Mouse (Mus musculus) embryonic facial prominence, embryonic 11.5 days (tissue): Measurements from ENCODE around the gene Srgap1. TPM values are rescaled to one million over a fixed set of nuclear protein-coding genes. Genes with fewer than 3 reads are reported as not detected.
A peak's percentile ranks its signal among the peaks of the same experiment; 100 is the strongest.

ENCODE experiments used
- ATAC-seq: fragments of 200-750 bp; cut with Nextera tagmentation; replicated peaks from 2 replicates; pipeline ENCODE4 v1.8.0; 2017; ENCODE audit warnings: low read depth; ENCODE audit not compliant: insufficient number of reproducible peaks, low FRiP score, low TSS enrichment
- DNase-seq: peaks from one replicate; pipeline ENCODE4 v3.0.0-alpha.2; 2015; ENCODE audit warnings: low spot score
- H3K27ac ChIP-seq: fragments of 300-500 bp; sonication (generic); replicated peaks from 2 replicates; pipeline ENCODE4 v1.5.1; 2014; ENCODE audit warnings: mild to moderate bottlenecking, low read depth, low read length, control low read depth
- H3K27me3 ChIP-seq: fragments of 300-500 bp; sonication (generic); 2 replicates; pipeline ENCODE4 v1.6.1; 2014; ENCODE audit warnings: mild to moderate bottlenecking, low read length, moderate library complexity, mixed read lengths; ENCODE audit not compliant: control insufficient read depth, insufficient read depth
- H3K36me3 ChIP-seq: fragments of 300-500 bp; sonication (generic); replicated peaks from 2 replicates; pipeline ENCODE4 v1.6.1; 2014; ENCODE audit warnings: low read depth, mild to moderate bottlenecking, low read length, moderate library complexity, mixed read lengths; ENCODE audit not compliant: control insufficient read depth, insufficient read depth
- H3K4me1 ChIP-seq: fragments of 300-500 bp; sonication (generic); 2 replicates; pipeline ENCODE4 v1.6.1; 2014; ENCODE audit warnings: low read length, mixed read lengths; ENCODE audit not compliant: control insufficient read depth, insufficient read depth
- H3K4me2 ChIP-seq: fragments of 300-500 bp; sonication (generic); 2 replicates; pipeline ENCODE4 v1.6.1; 2014; ENCODE audit warnings: low read depth, mild to moderate bottlenecking, control low read depth, low read length, moderate library complexity
- H3K4me3 ChIP-seq: fragments of 300-500 bp; sonication (generic); 2 replicates; pipeline ENCODE4 v1.5.1; 2014; ENCODE audit warnings: low read depth, low read length, control low read depth
- H3K9ac ChIP-seq: fragments of 300-500 bp; sonication (generic); replicated peaks from 2 replicates; pipeline ENCODE4 v1.6.1; 2014; ENCODE audit warnings: mild to moderate bottlenecking, control low read depth, low read length
- H3K9me3 ChIP-seq: fragments of 300-500 bp; sonication (generic); replicated peaks from 2 replicates; pipeline ENCODE4 v1.6.1; 2016; ENCODE audit warnings: mild to moderate bottlenecking, low read length, inconsistent platforms, mixed read lengths; ENCODE audit not compliant: control insufficient read depth
- WGBS: fragments of 180-500 bp; shearing (Covaris S2); extraction: QIAGEN DNeasy Blood & Tissue Kit; methylation state at CpG from one replicate; pipeline ENCODE4 v1.1.7; 2014; 5-methylcytosine and 5-hydroxymethylcytosine counted together
- polyA plus RNA-seq: library from polyadenylated mRNA; unstranded; fragments of >200 nt; fragmentation: Nextera tagmentation; extraction: Ambion mirVana; gene quantifications from 2 replicates; pipeline ENCODE4 v1.2.1, GENCODE M21; 2014

Srgap1 gene
- polyA plus RNA-seq, 1 experiment from 2014 or later: 8.8 TPM

DNA sequence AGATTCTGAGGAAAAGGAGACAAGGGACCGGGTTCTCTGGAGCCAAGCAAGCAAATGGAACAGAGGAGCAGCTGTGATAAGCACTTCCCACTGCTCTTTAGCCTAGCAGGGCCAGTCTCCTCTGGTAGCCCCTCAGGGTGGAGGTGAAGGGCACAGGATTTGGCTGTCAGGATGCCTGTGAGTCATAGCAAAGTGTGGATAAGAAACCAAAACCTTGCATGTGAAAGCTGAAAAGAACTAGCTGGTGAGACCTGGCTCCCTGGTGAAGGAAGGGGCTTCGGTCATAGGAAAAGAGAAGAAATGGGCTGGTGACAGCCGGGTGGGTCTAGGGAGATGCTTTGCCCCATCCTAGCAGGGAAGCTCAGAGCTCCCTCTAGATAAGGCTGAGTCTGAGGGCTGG lies 30.5 kb downstream of the Srgap1 start:
- WGBS: 89% methylated on average over 3 of the region's 3 CpGs
- no peaks in the 10 kb centered on the region for H3K4me1 ChIP-seq
- no peaks in the 10 kb centered on the region for H3K27me3 ChIP-seq
- ATAC-seq (no peak), DNase-seq (no peak)
- no peak overlapping the region for H3K4me3 ChIP-seq
- H3K9ac ChIP-seq: no peak overlapping the region
- H3K27ac ChIP-seq: no peak overlapping the region
- H3K36me3 ChIP-seq: no peaks in the 10 kb centered on the region
- no peak overlapping the region for H3K4me2 ChIP-seq
- no peaks in the 10 kb centered on the region for H3K9me3 ChIP-seq

DNA sequence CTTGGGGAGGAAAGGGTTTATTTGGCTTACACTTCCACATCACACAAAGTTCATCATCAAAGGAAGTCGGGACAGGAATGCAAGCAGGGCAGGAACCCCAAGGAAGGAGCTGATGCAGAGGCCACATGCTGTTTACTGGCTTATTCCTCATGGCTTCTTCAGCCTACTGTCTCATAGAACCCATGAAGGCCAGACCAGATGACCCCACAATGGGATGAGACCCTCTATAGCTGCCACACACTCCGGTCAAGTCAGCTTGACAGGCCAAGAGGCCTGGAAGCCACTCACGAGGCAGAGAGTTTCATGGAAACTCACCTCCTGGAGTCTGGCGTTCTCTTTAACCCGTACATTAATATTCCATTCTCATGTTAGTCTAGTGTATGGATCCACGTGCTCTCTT lies 34.8 kb downstream of the Srgap1 start:
- DNase-seq (no peak), ATAC-seq (no peak)
- Histone ChIP-seq H3K4me1 (no peaks in the 10 kb centered on the region), H3K36me3 (no peaks in the 10 kb centered on the region), H3K9me3 (no peaks in the 10 kb centered on the region), H3K4me3 (no peak overlapping the region), H3K9ac (no peak overlapping the region), H3K27me3 (no peaks in the 10 kb centered on the region), H3K4me2 (no peak overlapping the region), H3K27ac (no peak overlapping the region)
- 83% methylated on average over 6 of the region's 6 CpGs for WGBS

DNA sequence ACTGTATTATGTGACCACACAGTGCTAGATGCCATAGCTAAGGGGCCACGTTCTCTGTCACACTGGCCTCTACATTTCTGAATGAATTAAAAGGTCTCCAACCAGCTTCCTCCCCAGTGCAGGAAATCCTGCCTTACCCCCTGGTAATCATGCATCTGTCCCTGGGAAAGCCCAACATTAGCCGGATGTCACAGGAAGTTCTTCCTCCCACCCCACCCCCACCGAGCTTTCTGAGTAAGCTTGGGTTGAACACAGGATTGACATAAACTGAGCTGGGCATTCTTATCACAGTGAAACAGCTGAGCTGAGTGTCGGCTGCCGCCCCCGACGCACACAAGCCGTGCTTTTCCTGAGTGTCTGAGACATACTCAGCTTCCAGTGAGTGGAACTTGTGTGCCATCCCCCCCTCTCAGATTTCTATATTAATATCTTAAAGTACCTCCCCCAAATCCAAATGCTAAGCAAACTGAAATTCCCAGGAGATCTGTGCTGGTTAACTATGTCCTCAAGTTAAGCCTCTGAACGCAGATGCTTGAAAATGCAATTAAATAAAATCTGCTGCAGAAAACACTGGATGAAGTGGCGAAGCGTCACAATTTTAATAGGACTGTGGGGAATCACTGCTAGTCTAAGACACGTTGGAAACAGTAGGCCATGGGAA lies 38.3 kb downstream of the Srgap1 start:
- Histone ChIP-seq H3K27me3 (no peaks in the 10 kb centered on the region), H3K36me3 (no peaks in the 10 kb centered on the region), H3K4me2 (no peak overlapping the region), H3K9me3 (no peaks in the 10 kb centered on the region), H3K27ac (no peak overlapping the region), H3K9ac (no peak overlapping the region), H3K4me3 (no peak overlapping the region), H3K4me1 (no peaks in the 10 kb centered on the region)
- peak; percentile 52 for DNase-seq
- WGBS: 52% methylated on average over 12 of the region's 12 CpGs
- no peak for ATAC-seq

DNA sequence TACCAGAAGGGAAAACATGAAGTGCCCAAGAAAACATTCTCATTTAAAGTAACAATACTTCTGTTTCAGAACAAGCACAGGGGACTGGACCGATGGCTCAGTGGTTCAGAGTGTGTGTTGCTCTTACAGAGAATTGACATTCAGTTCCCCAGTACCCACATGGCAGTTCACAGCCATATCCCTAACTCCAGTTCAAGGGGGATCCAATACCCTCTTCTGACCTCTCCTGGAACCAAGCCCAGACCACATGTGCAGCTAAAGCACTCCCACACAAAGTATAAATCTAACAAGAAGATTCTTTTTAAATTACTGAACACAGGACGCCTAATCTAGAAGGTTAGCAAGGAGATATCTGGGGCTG lies 38.8 kb downstream of the Srgap1 start:
- Histone ChIP-seq H3K9me3 (no peaks in the 10 kb centered on the region), H3K4me1 (no peaks in the 10 kb centered on the region), H3K4me3 (no peak overlapping the region), H3K9ac (no peak overlapping the region), H3K27ac (no peak overlapping the region), H3K36me3 (no peaks in the 10 kb centered on the region), H3K27me3 (no peaks in the 10 kb centered on the region), H3K4me2 (no peak overlapping the region)
- ATAC-seq (no peak), DNase-seq (no peak)
- WGBS: 76% methylated on average over 2 of the region's 2 CpGs

DNA sequence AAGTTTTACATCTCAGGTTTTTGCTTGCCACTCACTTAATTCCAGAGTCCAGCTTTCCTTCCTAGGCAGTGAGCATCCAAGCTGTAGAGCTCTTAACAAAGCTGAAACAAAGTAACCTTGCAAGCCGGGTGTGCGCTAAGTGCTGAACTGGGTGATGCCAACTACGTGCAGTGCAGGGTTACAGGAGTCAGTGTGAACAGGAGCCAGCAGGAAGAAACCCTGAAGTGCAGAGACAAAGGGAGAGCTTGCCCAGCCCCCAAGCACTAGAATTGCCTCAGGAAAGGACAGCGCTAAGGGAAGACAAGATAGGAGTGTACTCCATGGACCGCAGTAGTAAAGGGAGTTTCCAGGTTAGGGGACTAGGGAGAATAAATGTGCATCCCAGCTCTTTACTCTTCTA lies 40.5 kb downstream of the Srgap1 start:
- no peak for DNase-seq

DNA sequence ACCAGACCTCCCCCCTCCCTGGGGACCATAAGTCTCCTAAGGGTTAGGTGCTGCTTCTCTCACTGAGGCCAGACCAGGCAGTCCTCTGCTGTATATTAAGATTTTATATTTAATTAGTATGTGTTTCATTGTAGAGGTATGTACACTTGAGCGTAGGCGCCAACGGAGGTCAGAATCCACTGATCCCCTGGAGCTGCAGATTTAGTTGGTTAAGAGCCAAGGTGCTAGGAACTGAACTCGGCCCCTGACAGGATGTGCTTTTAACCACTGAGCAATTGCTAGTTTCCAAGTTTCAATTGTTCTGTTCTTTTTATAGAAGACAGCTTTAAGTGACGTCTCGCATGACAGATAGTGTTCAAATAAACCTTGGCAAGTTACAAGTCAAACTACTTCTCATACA lies 41.0 kb downstream of the Srgap1 start:
- H3K4me2 ChIP-seq: no peak overlapping the region
- no peak for DNase-seq
- H3K36me3 ChIP-seq: no peaks in the 10 kb centered on the region
- ATAC-seq: no peak
- 87% methylated on average over 6 of the region's 6 CpGs for WGBS
- no peak overlapping the region for H3K4me3 ChIP-seq
- H3K27me3 ChIP-seq: no peaks in the 10 kb centered on the region
- no peak overlapping the region for H3K27ac ChIP-seq
- H3K9me3 ChIP-seq: no peaks in the 10 kb centered on the region
- no peak overlapping the region for H3K9ac ChIP-seq
- no peaks in the 10 kb centered on the region for H3K4me1 ChIP-seq

More for the DNA sequence above, 40.5 kb downstream of the Srgap1 start:
- H3K4me3 ChIP-seq: no peak overlapping the region
- H3K4me2 ChIP-seq: no peak overlapping the region
- H3K9me3 ChIP-seq: no peaks in the 10 kb centered on the region
- H3K4me1 ChIP-seq: no peaks in the 10 kb centered on the region
- H3K27me3 ChIP-seq: no peaks in the 10 kb centered on the region
- H3K9ac ChIP-seq: no peak overlapping the region
- no peak overlapping the region for H3K27ac ChIP-seq
- WGBS: 50% methylated on average over 5 of the region's 5 CpGs
- ATAC-seq: no peak
- H3K36me3 ChIP-seq: no peaks in the 10 kb centered on the region

DNA sequence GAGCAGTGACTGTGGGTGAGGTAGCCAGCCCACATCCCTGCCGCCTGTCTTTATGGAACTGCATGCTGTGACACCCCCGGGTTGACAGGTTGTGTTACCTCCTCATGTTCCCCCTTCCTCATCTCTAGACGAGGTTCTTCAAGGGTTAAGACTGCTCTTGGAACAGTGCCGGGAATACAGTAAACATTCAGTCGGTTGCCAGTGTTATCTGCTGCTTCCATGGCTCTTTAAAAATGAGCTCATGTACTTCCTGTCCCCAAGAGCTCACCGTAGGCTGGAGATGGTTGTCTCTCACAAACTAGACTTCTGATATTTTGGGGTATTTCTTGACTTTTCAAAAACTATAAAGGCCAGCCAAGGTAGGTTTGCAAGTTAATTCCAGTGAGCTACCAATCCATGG lies 41.6 kb downstream of the Srgap1 start:
- Histone ChIP-seq H3K36me3 (no peaks in the 10 kb centered on the region), H3K4me3 (no peak overlapping the region), H3K27ac (no peak overlapping the region), H3K4me2 (no peak overlapping the region), H3K4me1 (no peaks in the 10 kb centered on the region), H3K9ac (no peak overlapping the region), H3K9me3 (no peaks in the 10 kb centered on the region), H3K27me3 (no peaks in the 10 kb centered on the region)
- no peak for DNase-seq
- no peak for ATAC-seq
- WGBS: 69% methylated on average over 6 of the region's 6 CpGs

DNA sequence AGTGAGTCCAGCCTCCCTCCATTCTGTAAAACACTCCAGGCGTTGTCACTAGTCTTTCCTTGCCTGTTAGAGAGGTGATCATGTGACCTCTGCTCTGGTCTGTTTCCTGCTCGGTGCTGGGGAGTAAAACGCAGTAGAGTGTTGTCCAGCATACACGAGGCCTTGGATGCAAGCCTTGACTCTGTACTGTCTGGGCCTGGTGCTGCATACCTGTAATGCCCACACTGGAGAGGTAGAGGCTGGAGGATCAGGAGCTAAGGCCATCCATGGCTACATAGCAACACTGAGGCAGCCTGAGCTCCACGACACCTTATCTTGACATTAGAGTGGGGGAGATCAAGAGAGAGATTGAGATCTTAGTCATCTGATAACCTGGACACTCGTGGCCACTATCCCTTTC lies 44.2 kb downstream of the Srgap1 start:
- H3K36me3 ChIP-seq: no peaks in the 10 kb centered on the region
- H3K4me1 ChIP-seq: no peaks in the 10 kb centered on the region
- no peak overlapping the region for H3K4me3 ChIP-seq
- H3K27ac ChIP-seq: no peak overlapping the region
- WGBS: 69% methylated on average over 6 of the region's 6 CpGs
- no peak overlapping the region for H3K9ac ChIP-seq
- no peak for DNase-seq
- H3K4me2 ChIP-seq: no peak overlapping the region
- H3K9me3 ChIP-seq: no peaks in the 10 kb centered on the region
- 0 out of 2 replicates have a peak, but pooled peaks have one; percentile 55 for ATAC-seq
- no peaks in the 10 kb centered on the region for H3K27me3 ChIP-seq
